Mouse (Mus musculus) bone marrow, adult 2 months (tissue): ENCODE measurements around the gene Itprid2.

Experiments
- CTCF ChIP-seq: fragments of 200-500 bp; IDR thresholded peaks from 2 replicates; pipeline ENCODE4 v1.5.1; 2011; ENCODE audit warnings: low read length, control low read depth; ENCODE audit not compliant: control insufficient read depth, insufficient read depth
- POLR2A ChIP-seq: fragments of 200-500 bp; IDR thresholded peaks from 2 replicates; pipeline ENCODE4 v1.6.1; 2011; ENCODE audit warnings: low read depth, mild to moderate bottlenecking, control low read depth, low read length, borderline replicate concordance; ENCODE audit not compliant: control insufficient read depth

GRCm38 (mm10) chr2:79607181-79607580 is 28.0 kb upstream of the Itprid2 start:
- TF ChIP-seq CTCF: no peak
- TF ChIP-seq POLR2A: no peak
